Mouse (Mus musculus) ES-CJ7 (cell line): ENCODE results near the gene Hmgxb4.

Experiments used
- DNase-seq: peaks from one replicate; pipeline ENCODE4 v3.0.0; 2011; ENCODE audit warnings: low read depth, low spot score

The Hmgxb4 gene

DNA sequence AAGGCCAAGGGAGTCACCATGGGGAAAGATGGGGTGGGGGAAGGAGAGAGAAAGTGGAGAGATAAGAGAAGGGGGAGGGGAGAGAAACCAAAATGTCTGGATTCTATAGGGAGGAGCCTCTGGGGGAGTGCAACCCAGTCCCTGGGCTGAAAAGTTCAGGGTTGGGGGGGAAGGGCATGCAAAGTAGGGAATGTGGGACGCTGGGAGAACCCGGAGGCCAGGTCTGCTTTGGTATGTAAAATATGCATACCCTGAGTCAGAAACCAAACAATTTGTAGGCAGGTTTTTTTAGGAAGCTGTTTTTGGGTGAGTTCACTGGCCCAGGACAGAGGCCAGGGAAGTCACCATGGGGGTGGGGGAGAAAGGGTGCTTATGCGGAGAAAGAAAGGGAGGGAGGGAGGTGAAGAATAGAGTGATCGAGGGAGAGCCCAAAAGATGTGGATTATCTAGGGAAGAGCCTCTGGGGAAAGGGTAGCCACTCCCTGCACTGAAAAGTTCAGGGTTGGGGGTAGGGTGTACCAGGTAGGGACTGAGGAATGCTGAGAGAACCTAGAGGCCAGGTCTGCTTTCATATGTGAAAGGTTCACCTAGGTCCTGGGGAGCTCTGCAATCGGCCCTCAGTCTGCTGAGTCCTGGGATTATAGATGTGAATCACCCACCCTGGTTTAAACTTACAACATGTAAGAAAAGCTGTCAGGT is 25.3 kb downstream of the Hmgxb4 start:
- peak; percentile 95 for DNase-seq

- DNase-seq: peak; percentile 74
Measured at GRCm38 (mm10) chr8:75023660-75024316, 30.6 kb downstream of the Hmgxb4 start.

DNA sequence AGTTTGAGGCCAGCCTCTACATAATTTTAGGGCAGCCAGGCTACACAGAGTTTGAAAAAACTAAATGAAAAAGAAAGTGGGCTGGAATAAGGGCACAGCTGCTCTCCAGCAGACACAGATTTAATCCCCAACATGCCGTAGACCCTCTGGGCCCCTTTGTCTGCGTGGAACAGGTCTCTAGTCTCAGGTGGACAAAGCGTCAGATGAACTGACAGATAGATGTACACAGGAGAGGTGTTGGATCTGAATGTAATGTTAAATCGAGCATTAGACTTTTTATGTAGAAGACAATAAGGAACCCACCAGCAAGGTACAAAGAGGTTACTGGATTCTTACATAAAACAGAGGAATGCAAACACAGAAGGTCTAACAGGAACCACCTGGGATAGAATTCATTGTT is 32.7 kb downstream of the Hmgxb4 start:
- DNase-seq: peak; percentile 92

DNA sequence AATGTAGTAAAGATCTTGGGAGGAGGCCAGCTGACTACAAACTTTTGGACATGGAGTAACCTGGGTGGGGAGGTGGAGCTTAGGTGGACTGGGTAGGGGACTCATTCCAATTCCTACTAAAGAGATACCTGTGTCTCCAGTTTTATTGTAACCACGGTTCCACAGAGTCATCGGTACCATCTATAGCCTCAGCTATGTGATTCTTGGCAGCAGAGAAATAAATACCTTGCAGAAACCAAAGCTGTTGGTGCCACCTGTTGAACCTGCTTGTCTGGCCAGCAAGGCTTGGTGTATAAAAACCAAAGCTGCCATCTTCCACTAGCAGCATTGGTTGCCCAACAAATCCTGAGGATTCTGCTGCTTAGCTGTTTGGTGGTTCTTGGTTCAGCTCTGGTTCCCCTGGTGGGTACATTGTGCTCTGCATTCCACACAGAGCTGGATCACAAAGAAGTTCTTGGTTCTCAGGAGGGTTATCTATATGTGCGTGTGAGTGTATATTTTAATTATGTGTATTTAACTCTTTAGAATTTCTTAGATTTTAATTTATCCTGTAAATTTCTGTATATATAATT is 37.4 kb downstream of the Hmgxb4 start:
- peak; percentile 43 for DNase-seq

- no peak for DNase-seq
Measured at GRCm38 (mm10) chr8:75032961-75033360, 39.8 kb downstream of the Hmgxb4 start.

GRCm38 (mm10) chr8:75033511-75034243 is 40.5 kb downstream of the Hmgxb4 start, which contains the start of gene Tom1:
Tom1 (plus strand) TSS chr8:75033705.
- DNase-seq: peak; percentile 99

GRCm38 (mm10) chr8:75034285-75034684 is 41.1 kb downstream of the Hmgxb4 start:
- no peak for DNase-seq

DNA sequence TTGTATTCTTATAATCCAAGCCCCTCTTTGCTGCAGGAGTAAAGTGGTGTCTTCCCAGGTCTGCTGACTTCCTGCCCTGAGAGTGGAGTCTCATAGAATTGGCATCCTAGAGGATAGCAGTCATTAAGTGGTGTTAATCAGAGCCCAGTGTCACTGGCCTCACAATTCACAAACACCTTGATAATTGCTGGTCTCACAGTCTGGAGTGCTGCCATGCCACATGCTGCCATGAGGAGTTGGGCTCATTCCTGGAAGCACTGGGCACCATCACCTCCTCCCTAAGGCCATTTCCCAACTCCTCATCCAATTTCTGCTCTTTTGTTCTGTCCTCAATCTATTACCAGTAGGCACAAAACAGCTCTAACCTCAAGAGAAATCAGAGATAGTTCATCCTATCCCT is 42.5 kb downstream of the Hmgxb4 start:
- DNase-seq: no peak

GRCm38 (mm10) chr8:75038497-75038896 is 45.3 kb downstream of the Hmgxb4 start:
- DNase-seq: no peak

DNA sequence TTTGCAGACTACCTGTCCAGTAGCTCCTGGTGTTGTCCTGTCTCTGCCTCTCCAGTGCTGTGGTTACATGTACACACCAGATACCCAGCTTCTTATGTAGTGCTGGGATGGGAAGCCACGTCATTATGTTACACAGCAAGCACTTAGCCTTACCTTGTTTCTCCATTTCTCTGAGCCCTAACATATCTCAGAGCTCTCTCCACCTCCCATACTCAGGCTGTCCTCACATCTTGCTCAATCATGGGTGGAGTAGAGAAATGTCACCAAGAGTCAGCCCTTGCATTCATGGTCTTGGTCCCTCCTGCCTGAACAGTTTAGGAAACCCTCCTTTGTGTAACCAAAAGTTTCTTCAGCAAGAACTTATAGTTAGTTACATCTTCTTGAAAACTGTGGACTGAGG is 46.6 kb downstream of the Hmgxb4 start:
- DNase-seq: no peak

DNA sequence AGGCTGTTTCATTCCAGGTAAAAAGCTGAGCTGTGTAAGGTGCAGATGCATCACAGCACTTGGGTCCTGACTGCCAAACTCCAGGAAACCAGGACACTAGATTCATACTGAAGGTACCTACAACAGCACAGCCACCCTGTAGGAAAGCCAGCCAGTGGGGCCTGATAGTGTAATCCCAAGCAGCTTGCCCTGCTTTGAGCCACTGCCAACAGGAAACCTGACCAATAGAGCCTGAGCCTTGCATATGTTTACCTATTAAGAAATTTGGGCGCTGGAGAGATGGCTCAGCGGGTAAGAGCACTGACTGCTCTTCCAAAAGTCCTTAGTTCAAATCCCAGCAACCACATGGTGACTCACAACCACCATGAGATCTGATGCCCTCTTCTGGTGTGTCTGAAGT is 49.0 kb downstream of the Hmgxb4 start:
- DNase-seq: no peak

GRCm38 (mm10) chr8:75042974-75043373 is 49.8 kb downstream of the Hmgxb4 start:
- DNase-seq: no peak

DNA sequence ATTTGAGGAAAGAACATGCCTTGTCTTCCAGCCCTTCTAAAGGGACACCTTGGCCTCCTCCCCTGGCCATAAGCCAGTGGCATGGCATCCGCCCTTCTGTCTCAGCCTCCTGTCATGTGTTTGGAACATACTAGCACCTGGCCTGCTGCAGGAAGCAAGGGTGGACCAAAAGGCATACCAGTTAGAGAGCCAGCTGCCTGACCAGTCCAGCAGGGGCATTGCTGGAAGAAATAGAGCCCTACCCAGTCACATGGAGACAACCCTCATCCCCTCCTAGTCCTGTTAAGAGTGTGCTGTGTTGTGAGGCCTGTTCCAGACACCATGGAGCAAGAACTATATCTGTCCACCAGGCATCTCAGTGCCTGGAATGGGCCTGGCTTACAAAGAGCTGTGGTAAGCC is 53.1 kb downstream of the Hmgxb4 start:
- no peak for DNase-seq

DNA sequence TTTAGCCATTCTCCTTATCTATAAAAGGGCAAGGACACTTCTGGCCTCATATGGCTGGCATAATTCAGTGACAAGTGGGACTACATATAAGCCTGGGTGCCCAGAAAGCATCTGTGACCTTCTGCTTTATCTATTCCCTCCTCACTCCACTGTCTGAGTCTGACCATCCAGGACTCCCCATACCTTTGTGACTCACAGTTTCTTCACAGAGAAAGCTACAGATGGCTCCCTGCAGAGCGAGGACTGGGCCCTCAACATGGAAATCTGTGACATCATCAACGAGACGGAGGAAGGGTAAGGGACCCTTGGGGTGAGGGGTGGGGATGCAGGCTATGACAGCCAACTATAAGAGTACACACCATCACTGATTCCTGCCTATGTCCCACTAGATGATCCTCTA is 54.6 kb downstream of the Hmgxb4 start:
- no peak for DNase-seq

DNA sequence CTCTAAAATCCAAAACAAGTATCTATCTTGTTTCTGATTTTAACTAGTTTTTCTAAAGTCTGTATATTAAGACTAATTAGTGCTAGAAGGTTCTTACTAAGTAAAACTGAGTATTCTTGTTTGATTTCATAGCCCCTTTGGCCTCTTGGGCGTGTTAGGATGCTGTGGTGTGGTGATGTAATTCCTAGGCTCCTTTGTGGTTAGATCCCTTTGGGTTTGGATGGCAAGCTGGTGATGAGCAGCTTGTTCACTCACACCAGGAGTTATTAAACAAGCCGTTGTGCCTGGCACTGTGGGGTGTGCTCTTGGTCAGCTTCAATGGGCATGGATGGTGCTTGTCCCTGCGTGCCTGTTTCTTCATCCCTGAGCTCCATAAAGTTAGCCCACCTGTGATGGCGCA is 60.2 kb downstream of the Hmgxb4 start:
- no peak for DNase-seq

DNA sequence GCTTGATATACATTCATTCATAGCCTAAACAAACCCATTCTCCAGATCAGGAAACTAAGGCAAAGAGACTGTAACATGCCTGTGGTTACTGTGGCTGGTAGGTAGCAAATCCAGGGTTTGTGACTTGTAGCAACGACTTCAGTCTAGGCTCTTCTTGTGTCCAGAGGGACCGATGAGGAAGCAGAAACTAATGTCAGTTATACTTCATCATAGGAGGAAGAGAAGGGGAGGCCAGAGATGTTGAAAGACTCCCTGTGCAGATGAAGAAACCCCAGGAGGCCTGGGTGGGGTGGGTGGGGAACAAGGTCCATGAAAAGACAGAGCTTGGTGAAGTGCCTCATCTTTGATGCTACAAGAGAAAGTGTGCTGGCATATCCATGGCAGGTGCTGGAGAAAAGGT is 62.5 kb downstream of the Hmgxb4 start:
- no peak for DNase-seq

DNA sequence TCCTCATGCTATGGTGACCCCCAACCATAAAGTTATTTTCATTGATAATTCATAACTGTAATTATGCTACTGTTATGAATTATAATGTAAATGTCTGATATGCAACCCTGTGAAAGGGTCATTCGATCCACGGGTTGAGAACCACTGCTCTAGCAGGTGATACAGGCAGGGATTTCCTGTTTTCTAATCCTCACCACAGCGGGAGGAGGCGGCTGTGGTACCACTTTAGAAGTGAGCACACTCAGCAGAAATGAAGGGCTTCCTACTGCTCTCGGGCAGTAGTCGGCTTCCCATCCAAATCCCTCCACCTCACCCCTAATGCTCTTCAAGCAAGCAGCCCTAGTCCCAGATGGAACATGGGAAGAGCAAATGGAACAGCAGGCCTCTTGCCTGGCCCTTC is 66.9 kb downstream of the Hmgxb4 start:
- no peak for DNase-seq

GRCm38 (mm10) chr8:75060815-75061214 is 67.7 kb downstream of the Hmgxb4 start:
- no peak for DNase-seq

DNA sequence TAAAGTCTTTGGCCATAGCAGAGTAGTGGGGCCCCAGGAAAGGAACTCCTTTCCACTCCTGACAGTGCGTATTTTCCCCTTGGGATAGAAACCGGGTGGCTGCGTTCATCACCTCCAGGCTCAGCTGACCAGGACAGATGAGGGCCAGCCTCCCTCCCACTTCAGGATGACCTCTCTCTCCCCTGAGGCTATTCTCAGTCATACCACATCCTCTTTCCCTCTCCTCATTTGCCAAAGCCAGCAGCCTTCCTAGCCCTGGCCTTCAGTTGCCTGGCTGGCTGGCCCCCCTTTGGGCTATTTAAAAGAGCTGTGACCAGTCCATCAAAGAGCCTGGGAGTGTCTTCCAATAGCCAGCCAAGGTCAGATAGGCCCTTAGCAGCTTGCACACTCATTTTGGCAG is 70.1 kb downstream of the Hmgxb4 start:
- DNase-seq: no peak

DNA sequence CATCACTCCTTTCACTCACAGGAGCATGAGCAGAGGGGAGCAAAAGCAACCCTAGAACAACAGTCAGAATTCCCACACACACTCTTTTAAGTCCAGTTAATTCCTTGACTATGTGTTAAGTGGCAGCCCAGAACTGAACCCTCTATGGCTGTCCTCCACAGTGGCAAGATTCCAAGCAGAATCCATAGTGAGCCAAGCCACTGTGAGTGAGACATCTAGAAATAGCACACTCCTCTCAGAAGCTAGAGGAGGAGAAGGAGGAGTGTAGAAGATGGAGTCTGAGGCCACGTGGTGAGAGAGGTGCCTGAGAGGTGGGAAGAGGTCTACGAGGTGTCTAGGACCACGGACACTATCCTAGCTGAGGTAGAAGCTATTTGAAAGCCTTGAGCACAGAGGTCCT is 71.6 kb downstream of the Hmgxb4 start:
- DNase-seq: no peak

DNA sequence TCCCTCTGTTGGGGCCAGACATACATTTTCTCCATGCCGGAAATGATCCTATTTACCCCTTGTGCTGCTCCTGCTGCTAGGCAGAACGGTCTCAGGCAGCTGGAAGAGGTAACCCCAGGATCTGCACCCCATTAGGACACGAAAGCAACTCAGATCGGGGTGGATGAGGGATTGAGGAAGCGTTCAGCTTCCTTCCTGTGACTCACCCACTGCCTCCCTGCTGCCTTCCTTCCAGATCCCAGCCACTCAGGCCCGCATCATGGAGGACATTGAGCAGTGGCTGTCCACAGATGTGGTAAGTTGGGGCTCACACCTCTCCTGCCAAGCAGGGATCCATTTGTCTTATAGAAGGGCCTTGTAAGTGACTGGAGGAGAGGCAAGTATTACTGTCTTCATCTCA is 74.1 kb downstream of the Hmgxb4 start:
- DNase-seq: no peak

GRCm38 (mm10) chr8:75070297-75070696 is 77.1 kb downstream of the Hmgxb4 start:
- no peak for DNase-seq
